In genomic region chr16:4404933-4405761, GRCm38 (mm10) we compare ENCODE assay signal across 10 mouse cellular contexts. TPM values are rescaled to one million over a fixed set of nuclear protein-coding genes. Genes with fewer than 3 reads are reported as not detected.
DNase-seq lines count a peak whose midpoint lies in the region; ATAC-seq and TF ChIP-seq lines count a peak whose summit lies in the region.
"Had no signal": no experiment of that assay in that cellular context is flagged by ENCODE, and none has a peak within 500 bp of the region (broad histone marks: within the 10 kb centered on the region; RNA-seq: fewer than 3 reads in every experiment).

No protein-coding gene starts in this region.

- H3K9me3 ChIP-seq in embryonic facial prominence, embryonic 14.5 days (ENCODE audit: control insufficient read depth, low read length), result no peaks in the 10 kb centered on the region
- no peaks in the 10 kb centered on the region for H3K9me3 ChIP-seq in embryonic facial prominence, embryonic 10.5 days
- no peaks in the 10 kb centered on the region for H3K9me3 ChIP-seq in lung, embryonic 14.5 days (ENCODE audit: low read depth, low read length)
- H3K9me3 ChIP-seq: limb, embryonic 13.5 days had no signal

- peak; percentile 22; the same call in 1 of the 2 replicates for ATAC-seq in embryonic facial prominence, embryonic 14.5 days (ENCODE audit: low read depth)
- ATAC-seq in lung, embryonic 14.5 days (ENCODE audit: insufficient read depth), result no peak
- ATAC-seq in erythroblast, adult 5-6 weeks (replicated peaks; ENCODE audit: low FRiP score, poor library complexity, severe bottlenecking), result no peak

- peak overlapping the region; percentile 48; the same call in 1 of the 2 replicates for H3K27ac ChIP-seq in embryonic facial prominence, embryonic 14.5 days (replicated peaks; ENCODE audit: low read depth, low read length)
- H3K27ac ChIP-seq in embryonic facial prominence, embryonic 10.5 days (replicated peaks), result no peak overlapping the region
- no peak overlapping the region for H3K27ac ChIP-seq in lung, embryonic 14.5 days (ENCODE audit: low read depth)
- H3K27ac ChIP-seq: limb, embryonic 13.5 days had no signal

- no peak overlapping the region for H3K4me2 ChIP-seq in embryonic facial prominence, embryonic 14.5 days (ENCODE audit: low read depth, low read length)
- no peak overlapping the region for H3K4me2 ChIP-seq in lung, embryonic 14.5 days
- H3K4me2 ChIP-seq: limb, embryonic 13.5 days had no signal

- H3K4me1 ChIP-seq in embryonic facial prominence, embryonic 14.5 days (ENCODE audit: control insufficient read depth, insufficient read depth, low read length), result peaks cover 32% of the 10 kb centered on the region; the same call in 1 of the 2 replicates
- H3K4me1 ChIP-seq in embryonic facial prominence, embryonic 10.5 days, result 0 out of 2 replicates have a peak, but pooled peaks cover 2% of the 10 kb centered on the region
- H3K4me1 ChIP-seq in lung, embryonic 14.5 days (ENCODE audit: insufficient read depth), result peaks cover 29% of the 10 kb centered on the region

- H3K4me3 ChIP-seq in embryonic facial prominence, embryonic 14.5 days (ENCODE audit: low read depth, low read length), result no peak overlapping the region
- H3K4me3 ChIP-seq in embryonic facial prominence, embryonic 10.5 days, result no peak overlapping the region
- H3K4me3 ChIP-seq in lung, embryonic 14.5 days (ENCODE audit: low read depth, low read length), result no peak overlapping the region
- H3K4me3 ChIP-seq: limb, embryonic 13.5 days had no signal

- no peak overlapping the region for H3K9ac ChIP-seq in embryonic facial prominence, embryonic 14.5 days (ENCODE audit: low read depth, low read length)
- no peak overlapping the region for H3K9ac ChIP-seq in lung, embryonic 14.5 days
- H3K9ac ChIP-seq: limb, embryonic 13.5 days had no signal

- peak; percentile 40 for DNase-seq in embryonic facial prominence, embryonic 14.5 days (ENCODE audit: low spot score)
- no peak for DNase-seq in embryonic facial prominence, embryonic 10.5 days (ENCODE audit: low spot score)
- DNase-seq in lung, embryonic 14.5 days, result peak; percentile 27
- no peak for DNase-seq in lung, postnatal 14 days
- DNase-seq in kidney, postnatal 14 days, result peak; percentile 46
- DNase-seq in testis, postnatal 10 days (ENCODE audit: low spot score), result peak; percentile 40
- no peak for DNase-seq in right cerebral cortex, postnatal 14 days
- DNase-seq: thymus, postnatal 25 days had no signal

- WGBS in embryonic facial prominence, embryonic 14.5 days, result 48% methylated on average over 8 of the region's 8 CpGs
- 69% methylated on average over 8 of the region's 8 CpGs for WGBS in embryonic facial prominence, embryonic 10.5 days
- WGBS in lung, embryonic 14.5 days, result 38% methylated on average over 8 of the region's 8 CpGs

- no peak for TF ChIP-seq CTCF in lung, embryonic 14.5 days (IDR thresholded peaks at IDR 0.05; ENCODE audit: low read depth)

- no peaks in the 10 kb centered on the region for H3K36me3 ChIP-seq in embryonic facial prominence, embryonic 14.5 days (ENCODE audit: control insufficient read depth, insufficient read depth, low read length)
- no peaks in the 10 kb centered on the region for H3K36me3 ChIP-seq in embryonic facial prominence, embryonic 10.5 days (replicated peaks)
- H3K36me3 ChIP-seq in lung, embryonic 14.5 days (ENCODE audit: insufficient read depth), result no peaks in the 10 kb centered on the region
- H3K36me3 ChIP-seq: limb, embryonic 13.5 days had no signal

- H3K27me3 ChIP-seq in embryonic facial prominence, embryonic 14.5 days (replicated peaks; ENCODE audit: control insufficient read depth, insufficient read depth, low read length), result no peaks in the 10 kb centered on the region
- no peaks in the 10 kb centered on the region for H3K27me3 ChIP-seq in embryonic facial prominence, embryonic 10.5 days (replicated peaks; ENCODE audit: low read depth, poor library complexity, severe bottlenecking)
- no peaks in the 10 kb centered on the region for H3K27me3 ChIP-seq in lung, embryonic 14.5 days (ENCODE audit: insufficient read depth, low read length)
- H3K27me3 ChIP-seq: limb, embryonic 13.5 days had no signal

RNA-seq across cellular contexts. Expression of gene Adcy9, which starts 15.2 kb away (rescaled TPM):
- 2.7 and 3.5 TPM in 2 replicates for polyA plus RNA-seq in embryonic facial prominence, embryonic 14.5 days (2014; fragmentation: Nextera tagmentation; extraction: Ambion mirVana)
- polyA plus RNA-seq in embryonic facial prominence, embryonic 10.5 days (2016; fragmentation: Nextera tagmentation; extraction: Ambion mirVana), result 0.43 and 0.57 TPM in 2 replicates
- polyA plus RNA-seq in lung, embryonic 14.5 days (2014; fragmentation: Nextera tagmentation; extraction: Ambion mirVana), result 1.3 and 1.4 TPM in 2 replicates
- total RNA-seq in erythroblast, adult 5-6 weeks (2015; ENCODE audit: low replicate concordance), result 0.19 and 1.5 TPM in 2 replicates
- 1.2 and 3.1 TPM in 2 replicates for total RNA-seq in erythroblast, adult 5-6 weeks (2017; ENCODE audit: low replicate concordance)

Comparison
In these comparisons a context has a peak if more than half of its experiments do, and no peak if none do; other contexts are left out.
1. DNase-seq: peak in embryonic facial prominence, embryonic 14.5 days (single experiment), lung, embryonic 14.5 days (single experiment), kidney, postnatal 14 days (single experiment) and testis, postnatal 10 days (single experiment); none in embryonic facial prominence, embryonic 10.5 days (single experiment), lung, postnatal 14 days (single experiment) and right cerebral cortex, postnatal 14 days (single experiment).